Mouse (Mus musculus): ENCODE results near the gene Zc3h15.

- no peak for TF ChIP-seq CTCF (IDR thresholded peaks at IDR 0.05; ENCODE audit: insufficient read depth, low read depth, low read length)
- no peak for TF ChIP-seq POLR2A (IDR thresholded peaks at IDR 0.05; ENCODE audit: insufficient read depth, low read depth, low read length)
Measured at GRCm38 (mm10) chr2:83675681-83676080, 31.4 kb downstream of the Zc3h15 start.
